Mouse (Mus musculus): ENCODE measurements around the gene Klhl22.

GRCm38 (mm10) chr16:17833681-17834399 lies 74.4 kb downstream of the Klhl22 start:
- TF ChIP-seq CTCF (IDR thresholded peaks at IDR 0.05; ENCODE audit: low read depth, low read length) (no peak), POLR2AphosphoS5 (IDR thresholded peaks at IDR 0.05; ENCODE audit: insufficient replicate concordance, low read depth, low read length) (no peak)
